Mouse (Mus musculus) cortical plate, adult 2 months (tissue): Measurements from ENCODE around the gene Cxcl10.

ENCODE experiments used
- CTCF ChIP-seq: fragments of 200-500 bp; IDR thresholded peaks from 2 replicates; pipeline ENCODE4 v1.5.1; 2011; ENCODE audit warnings: mild to moderate bottlenecking, control low read depth, low read length; ENCODE audit not compliant: insufficient read depth; ENCODE audit errors: extremely low read depth
- POLR2A ChIP-seq: fragments of 200-500 bp; IDR thresholded peaks from 2 replicates; pipeline ENCODE4 v1.6.1; 2011; ENCODE audit warnings: mild to moderate bottlenecking, low read length, control low read depth; ENCODE audit not compliant: insufficient read depth; ENCODE audit errors: extremely low read depth

DNA sequence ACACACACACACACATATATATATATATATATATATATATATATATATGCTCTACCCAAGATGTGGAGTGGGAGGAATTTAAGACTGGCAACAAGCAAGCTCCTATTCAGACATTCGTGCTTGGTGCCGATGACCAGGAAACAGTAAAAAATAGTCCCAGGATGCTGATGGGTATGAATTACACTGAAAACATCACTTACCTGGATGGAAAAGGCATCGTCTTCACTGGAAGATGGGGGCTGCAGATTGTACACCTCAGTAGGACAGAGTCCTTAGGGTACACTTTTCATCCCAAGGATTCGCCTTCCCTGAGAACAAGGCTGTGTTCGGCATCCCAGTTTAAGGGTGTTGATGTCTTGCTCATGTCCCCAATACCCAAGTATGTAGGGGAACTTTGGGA, 15.3 kb upstream of the Cxcl10 start:
- TF ChIP-seq POLR2A (no peak), CTCF (no peak)
